Mouse (Mus musculus): ENCODE data around the gene Csrp2.

Csrp2 gene

GRCm38 (mm10) chr10:110931161-110931912, 11.7 kb downstream of the Csrp2 start:
- in situ Hi-C loops (cut with MboI, MseI): no loop called here

GRCm38 (mm10) chr10:110931913-110932560, 12.4 kb downstream of the Csrp2 start:
- in situ Hi-C loops (cut with MboI, MseI): no loop called here

- in situ Hi-C loops (cut with MboI, MseI): no loop called here
Measured at GRCm38 (mm10) chr10:110933584-110933983, 14.0 kb downstream of the Csrp2 start.

GRCm38 (mm10) chr10:110935081-110935480, 15.5 kb downstream of the Csrp2 start:
- in situ Hi-C loops (cut with MboI, MseI): no loop called here

GRCm38 (mm10) chr10:110935669-110936068, 16.1 kb downstream of the Csrp2 start:
- in situ Hi-C loops (cut with MboI, MseI): no loop called here

GRCm38 (mm10) chr10:110938361-110938760, 18.8 kb downstream of the Csrp2 start:
- in situ Hi-C loops (cut with MboI, MseI): no loop called here

GRCm38 (mm10) chr10:110938841-110939549, 19.4 kb downstream of the Csrp2 start:
- in situ Hi-C loops (cut with MboI, MseI): no loop called here

GRCm38 (mm10) chr10:110939717-110940116, 20.1 kb downstream of the Csrp2 start:
- in situ Hi-C loops (cut with MboI, MseI): no loop called here

- in situ Hi-C loops (cut with MboI, MseI): no loop called here
Measured at GRCm38 (mm10) chr10:110940740-110941398, 21.3 kb downstream of the Csrp2 start.

GRCm38 (mm10) chr10:110941968-110942367, 22.4 kb downstream of the Csrp2 start:
- in situ Hi-C loops (cut with MboI, MseI): no loop called here

- in situ Hi-C loops (cut with MboI, MseI): no loop called here
Measured at GRCm38 (mm10) chr10:110942806-110943205, 23.2 kb downstream of the Csrp2 start.

GRCm38 (mm10) chr10:110944175-110944574, 24.6 kb downstream of the Csrp2 start:
- in situ Hi-C loops (cut with MboI, MseI): no loop called here

GRCm38 (mm10) chr10:110945966-110946365, 26.4 kb downstream of the Csrp2 start:
- in situ Hi-C loops (cut with MboI, MseI): no loop called here

- in situ Hi-C loops (cut with MboI, MseI): no loop called here
Measured at GRCm38 (mm10) chr10:110947574-110947973, 28.0 kb downstream of the Csrp2 start.

GRCm38 (mm10) chr10:110951112-110951511, 31.5 kb downstream of the Csrp2 start:
- in situ Hi-C loops (cut with MboI, MseI): no loop called here

- in situ Hi-C loops (cut with MboI, MseI): no loop called here
Measured at GRCm38 (mm10) chr10:110951748-110952147, 32.2 kb downstream of the Csrp2 start.

- in situ Hi-C loops (cut with MboI, MseI): no loop called here
Measured at GRCm38 (mm10) chr10:110952271-110952670, 32.7 kb downstream of the Csrp2 start.

- in situ Hi-C loops (cut with MboI, MseI): no loop called here
Measured at GRCm38 (mm10) chr10:110952937-110953451, 33.4 kb downstream of the Csrp2 start.

- in situ Hi-C loops (cut with MboI, MseI): no loop called here
Measured at GRCm38 (mm10) chr10:110958879-110959278, 39.3 kb downstream of the Csrp2 start.

GRCm38 (mm10) chr10:110959781-110960180, 40.2 kb downstream of the Csrp2 start:
- in situ Hi-C loops (cut with MboI, MseI): loop anchor here in 1 of 2 experiments (10.0 kb wide), 1 partner anchor 465 kb away; no protein-coding TSS in a partner anchor

GRCm38 (mm10) chr10:110960841-110961240, 41.3 kb downstream of the Csrp2 start:
- in situ Hi-C loops (cut with MboI, MseI): loop anchor here in 1 of 2 experiments (10.0 kb wide), 1 partner anchor 464 kb away; no protein-coding TSS in a partner anchor
